Mouse (Mus musculus): ENCODE results near the gene Ost4. TPM values are rescaled to one million over a fixed set of nuclear protein-coding genes. Genes with fewer than 3 reads are reported as not detected.

The Ost4 gene
- total RNA-seq (2021) = 100 to 1,000 TPM in 1 of 2 experiments, 10 to 100 TPM in 1; 98.1 to 103 TPM

GRCm38 (mm10) chr5:30907413-30908059 is at the start of gene Ost4:
Gene Ost4, minus strand, starts transcription at chr5:30907788.
- intact Hi-C loops (cut with DNase I) = loop anchor here (1.0 to 2.0 kb wide), 2 partner anchors 19 to 39 kb away; partner anchors contain the start of genes Agbl5 and Tmem214
- DNase-seq (ENCODE audit: low spot score in 2 of 2) = peak; percentile 96 to 98

GRCm38 (mm10) chr5:30955751-30956150 is 48.2 kb upstream of the Ost4 start:
- DNase-seq (ENCODE audit: low spot score in 2 of 2) = no peak
- intact Hi-C loops (cut with DNase I) = loop anchor here (10.0 kb wide), 1 partner anchor 239 kb away; the partner anchor contains the start of genes Eif2b4 and Snx17

GRCm38 (mm10) chr5:30954556-30954955 is 47.0 kb upstream of the Ost4 start:
- DNase-seq (ENCODE audit: low spot score in 2 of 2) = no peak
- intact Hi-C loops (cut with DNase I) = loop anchor here (10.0 kb wide), 1 partner anchor 240 kb away; the partner anchor contains the start of genes Eif2b4 and Snx17

GRCm38 (mm10) chr5:30954065-30954464 is 46.5 kb upstream of the Ost4 start:
- intact Hi-C loops (cut with DNase I) = loop anchor here (10.0 kb wide), 1 partner anchor 241 kb away; the partner anchor contains the start of genes Eif2b4 and Snx17
- DNase-seq (ENCODE audit: low spot score in 2 of 2) = no peak

- intact Hi-C loops (cut with DNase I) = loop anchor here (10.0 kb wide), 1 partner anchor 242 kb away; the partner anchor contains the start of genes Eif2b4 and Snx17
- DNase-seq (ENCODE audit: low spot score in 2 of 2) = no peak
These were observed 45.0 kb upstream of the Ost4 start for GRCm38 (mm10) chr5:30952551-30952950.

GRCm38 (mm10) chr5:30951706-30952105 is 44.1 kb upstream of the Ost4 start:
- intact Hi-C loops (cut with DNase I) = loop anchor here (10.0 kb wide), 1 partner anchor 243 kb away; the partner anchor contains the start of genes Eif2b4 and Snx17
- no peak for DNase-seq (ENCODE audit: low spot score in 2 of 2)

GRCm38 (mm10) chr5:30950922-30951321 is 43.3 kb upstream of the Ost4 start:
- intact Hi-C loops (cut with DNase I) = loop anchor here (10.0 kb wide), 1 partner anchor 244 kb away; the partner anchor contains the start of genes Eif2b4 and Snx17
- no peak for DNase-seq (ENCODE audit: low spot score in 2 of 2)

- no peak for DNase-seq (ENCODE audit: low spot score in 2 of 2)
- intact Hi-C loops (cut with DNase I) = loop anchor here (10.0 kb wide), 1 partner anchor 244 kb away; the partner anchor contains the start of genes Eif2b4 and Snx17
These were observed 42.9 kb upstream of the Ost4 start for GRCm38 (mm10) chr5:30950451-30950850.

GRCm38 (mm10) chr5:30949654-30950326 is 42.2 kb upstream of the Ost4 start:
- DNase-seq (ENCODE audit: low spot score in 2 of 2) = peak; percentile 90 to 95
- intact Hi-C loops (cut with DNase I) = loop anchor here (5.0 to 10.0 kb wide), 2 partner anchors 43 to 245 kb away; partner anchors contain the start of genes Eif2b4 and Snx17

- no peak for DNase-seq (ENCODE audit: low spot score in 2 of 2)
- intact Hi-C loops (cut with DNase I) = loop anchor here (5.0 kb wide), 1 partner anchor 44 kb away; no protein-coding TSS in a partner anchor
These were observed 41.0 kb upstream of the Ost4 start for GRCm38 (mm10) chr5:30948620-30949019.

- DNase-seq (ENCODE audit: low spot score in 2 of 2) = peak; percentile 76 to 93
- intact Hi-C loops (cut with DNase I) = loop anchor here (5.0 kb wide), 1 partner anchor 47 kb away; no protein-coding TSS in a partner anchor
These were observed 37.6 kb upstream of the Ost4 start, which contains the start of gene Cgref1 for GRCm38 (mm10) chr5:30944956-30945781. Gene Cgref1, minus strand, starts transcription at chr5:30945591.

- intact Hi-C loops (cut with DNase I) = no loop called here
- no peak for DNase-seq (ENCODE audit: low spot score in 2 of 2)
These were observed 36.8 kb upstream of the Ost4 start for GRCm38 (mm10) chr5:30944344-30944743.

- DNase-seq (ENCODE audit: low spot score in 2 of 2) = no peak
- intact Hi-C loops (cut with DNase I) = no loop called here
These were observed 35.4 kb upstream of the Ost4 start for GRCm38 (mm10) chr5:30943004-30943403.

GRCm38 (mm10) chr5:30934725-30935461 is 27.3 kb upstream of the Ost4 start:
- intact Hi-C loops (cut with DNase I) = no loop called here
- DNase-seq (ENCODE audit: low spot score in 2 of 2) = no peak

- no peak for DNase-seq (ENCODE audit: low spot score in 2 of 2)
These were observed 26.1 kb upstream of the Ost4 start for GRCm38 (mm10) chr5:30933705-30934104.

GRCm38 (mm10) chr5:30931378-30931777 is 23.8 kb upstream of the Ost4 start:
- DNase-seq (ENCODE audit: low spot score in 2 of 2) = no peak
- intact Hi-C loops (cut with DNase I) = no loop called here

More at GRCm38 (mm10) chr5:30933705-30934104, 26.1 kb upstream of the Ost4 start:
- intact Hi-C loops (cut with DNase I) = no loop called here

- intact Hi-C loops (cut with DNase I) = loop anchor here (1.0 kb wide), 1 partner anchor 73 kb away; no protein-coding TSS in a partner anchor
- no peak for DNase-seq (ENCODE audit: low spot score in 2 of 2)
These were observed 23.3 kb upstream of the Ost4 start for GRCm38 (mm10) chr5:30930846-30931245.

- peak; percentile 75 to 87 for DNase-seq (ENCODE audit: low spot score in 2 of 2)
- intact Hi-C loops (cut with DNase I) = loop anchor here (1.0 kb wide), 1 partner anchor 74 kb away; no protein-coding TSS in a partner anchor
These were observed 22.5 kb upstream of the Ost4 start for GRCm38 (mm10) chr5:30930121-30930520.
